Mouse (Mus musculus): ENCODE results near the gene Mrpl10. TPM values are rescaled to one million over a fixed set of nuclear protein-coding genes. Genes with fewer than 3 reads are reported as not detected.
A peak's percentile ranks its signal among the peaks of the same experiment; 100 is the strongest.

Mrpl10 gene
- total RNA-seq, 2 experiments from 2014 or later, result 36.9 to 50.7 TPM

- DNase-seq, result no peak
- no peak overlapping the region for H3K4me3 ChIP-seq
- TF ChIP-seq CTCF (IDR thresholded peaks at IDR 0.05), result no peak
- H3K27ac ChIP-seq, result no peak overlapping the region
- intact Hi-C loops (cut with DNase I), result no loop called here
Observed at GRCm38 (mm10) chr11:97033781-97034180, 7.6 kb upstream of the Mrpl10 start.

- no peak overlapping the region for H3K4me3 ChIP-seq
- DNase-seq, result no peak
- TF ChIP-seq CTCF (IDR thresholded peaks at IDR 0.05), result no peak
- H3K27ac ChIP-seq, result no peak overlapping the region
- intact Hi-C loops (cut with DNase I), result no loop called here
Observed at GRCm38 (mm10) chr11:97036141-97036540, 5.2 kb upstream of the Mrpl10 start.

GRCm38 (mm10) chr11:97038881-97039280, 2.5 kb upstream of the Mrpl10 start:
- intact Hi-C loops (cut with DNase I), result no loop called here
- DNase-seq, result no peak
- Histone ChIP-seq H3K4me3 (no peak overlapping the region), H3K27ac (no peak overlapping the region)
- no peak for TF ChIP-seq CTCF (IDR thresholded peaks at IDR 0.05)

GRCm38 (mm10) chr11:97040301-97041021, 899 bp upstream of the Mrpl10 start:
- no peak for TF ChIP-seq CTCF (IDR thresholded peaks at IDR 0.05)
- intact Hi-C loops (cut with DNase I), result no loop called here
- H3K27ac ChIP-seq, result no peak overlapping the region
- peak overlapping the region; percentile 74 for H3K4me3 ChIP-seq
- DNase-seq, result no peak

GRCm38 (mm10) chr11:97044902-97045301, 3.5 kb downstream of the Mrpl10 start:
- no peak for TF ChIP-seq CTCF (IDR thresholded peaks at IDR 0.05)
- Histone ChIP-seq H3K4me3 (no peak overlapping the region), H3K27ac (no peak overlapping the region)
- no peak for DNase-seq
- intact Hi-C loops (cut with DNase I), result no loop called here

GRCm38 (mm10) chr11:97045861-97046260, 4.5 kb downstream of the Mrpl10 start:
- peak; percentile 37 for TF ChIP-seq CTCF (IDR thresholded peaks at IDR 0.05)
- Histone ChIP-seq H3K27ac (no peak overlapping the region), H3K4me3 (no peak overlapping the region)
- no peak for DNase-seq
- intact Hi-C loops (cut with DNase I), result no loop called here

GRCm38 (mm10) chr11:97048090-97048650, 6.8 kb downstream of the Mrpl10 start:
- no peak for TF ChIP-seq CTCF (IDR thresholded peaks at IDR 0.05)
- no peak overlapping the region for H3K4me3 ChIP-seq
- H3K27ac ChIP-seq, result no peak overlapping the region
- intact Hi-C loops (cut with DNase I), result no loop called here
- DNase-seq, result no peak

- no peak overlapping the region for H3K4me3 ChIP-seq
- no peak for DNase-seq
- no peak for TF ChIP-seq CTCF (IDR thresholded peaks at IDR 0.05)
- intact Hi-C loops (cut with DNase I), result no loop called here
- H3K27ac ChIP-seq, result peak overlapping the region; percentile 85; the same call in 1 of the 2 replicates
Observed at GRCm38 (mm10) chr11:97049492-97050085, 8.2 kb downstream of the Mrpl10 start.

GRCm38 (mm10) chr11:97050216-97050943, 9.0 kb downstream of the Mrpl10 start, which contains the start of gene Osbpl7:
TSS of gene Osbpl7 (plus strand) at chr11:97050628.
- intact Hi-C loops (cut with DNase I), result no loop called here
- H3K4me3 ChIP-seq, result peak within 1 kb of the TSS; percentile 75
- TF ChIP-seq CTCF (IDR thresholded peaks at IDR 0.05), result peak; percentile 30; the same call in 1 of the 2 replicates
- peak within 1 kb of the TSS; percentile 85 for H3K27ac ChIP-seq
- DNase-seq, result peak; percentile 83

GRCm38 (mm10) chr11:97050944-97051586, 9.7 kb downstream of the Mrpl10 start:
- no peak for TF ChIP-seq CTCF (IDR thresholded peaks at IDR 0.05)
- intact Hi-C loops (cut with DNase I), result no loop called here
- Histone ChIP-seq H3K4me3 (peak overlapping the region; percentile 75), H3K27ac (peak overlapping the region; percentile 85)
- DNase-seq, result no peak

GRCm38 (mm10) chr11:97052219-97052646, 10.9 kb downstream of the Mrpl10 start:
- intact Hi-C loops (cut with DNase I), result no loop called here
- TF ChIP-seq CTCF (IDR thresholded peaks at IDR 0.05), result no peak
- Histone ChIP-seq H3K27ac (no peak overlapping the region), H3K4me3 (peak overlapping the region; percentile 75)
- DNase-seq, result no peak

GRCm38 (mm10) chr11:97063274-97063920, 22.0 kb downstream of the Mrpl10 start:
- Histone ChIP-seq H3K4me3 (no peak overlapping the region), H3K27ac (no peak overlapping the region)
- intact Hi-C loops (cut with DNase I), result no loop called here
- no peak for TF ChIP-seq CTCF (IDR thresholded peaks at IDR 0.05)
- no peak for DNase-seq
